Mouse (Mus musculus): ENCODE data around the gene Syngr1.

Syngr1 gene

DNA sequence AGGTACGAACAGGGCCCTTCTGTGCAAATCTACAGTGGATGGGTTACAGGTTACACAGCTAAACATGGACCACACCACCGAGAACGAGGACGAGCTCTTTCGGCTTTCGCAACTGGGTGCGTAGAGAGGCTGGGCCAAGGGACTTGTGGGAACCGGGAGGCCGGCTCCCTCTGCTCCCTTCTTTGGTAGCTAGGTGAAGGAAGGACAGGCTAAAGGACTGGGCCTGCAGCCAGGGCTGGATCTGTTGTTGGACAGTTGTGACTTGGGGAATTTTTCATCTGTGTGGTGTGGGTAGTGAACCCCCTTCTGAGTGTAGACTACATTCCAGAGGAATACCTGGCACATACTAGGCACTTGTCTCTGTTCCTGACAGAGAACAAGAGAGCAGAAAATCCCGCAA lies 61.5 kb downstream of the Syngr1 start:
- in situ Hi-C loops (cut with MboI; ENCODE audit: low pct_unique_long_range_greater_than_20kb in 1 of 2, low sequenced_read_pairs in 2 of 2, unreplicated experiment in 1 of 2) = no loop called here

DNA sequence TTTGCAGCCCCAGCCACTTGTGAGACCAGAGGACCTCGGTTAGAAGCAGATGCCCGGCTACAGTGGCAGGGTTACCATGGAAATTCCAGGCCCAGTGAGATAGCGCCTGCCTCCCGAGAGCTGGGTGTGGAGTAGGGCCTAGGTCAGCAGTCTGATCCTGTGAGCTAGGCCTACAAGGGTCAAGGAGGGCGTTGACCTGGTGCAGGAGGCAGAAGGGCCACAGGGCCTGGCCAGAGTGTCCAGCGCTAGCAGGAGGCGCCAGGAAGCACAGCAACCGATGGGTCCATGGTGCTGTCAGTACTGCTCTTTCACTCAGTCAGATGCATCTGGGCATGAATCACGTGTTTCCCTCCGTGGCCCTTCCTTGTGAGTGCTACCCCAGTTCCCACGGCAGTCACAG lies 62.6 kb downstream of the Syngr1 start:
- in situ Hi-C loops (cut with MboI; ENCODE audit: low pct_unique_long_range_greater_than_20kb in 1 of 2, low sequenced_read_pairs in 2 of 2, unreplicated experiment in 1 of 2) = no loop called here

DNA sequence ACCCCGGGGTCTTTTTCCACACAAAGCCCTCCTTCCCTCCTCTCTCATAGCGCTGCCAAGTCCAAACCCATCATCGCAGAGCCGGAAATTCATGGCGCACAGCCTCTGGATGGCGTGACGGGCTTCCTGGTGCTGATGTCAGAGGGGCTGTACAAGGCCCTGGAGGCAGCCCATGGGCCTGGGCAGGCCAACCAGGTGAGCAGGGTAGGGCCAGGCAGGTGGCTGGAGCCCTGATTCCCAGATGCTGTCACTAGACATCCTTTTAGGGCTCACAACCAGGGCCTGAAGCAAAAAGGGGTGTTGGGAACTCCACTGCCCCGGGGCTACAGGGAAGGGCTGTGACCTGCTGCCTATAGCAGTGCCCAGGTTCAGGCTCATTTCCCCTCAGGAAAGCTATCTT lies 64.6 kb downstream of the Syngr1 start:
- in situ Hi-C loops (cut with MboI; ENCODE audit: low pct_unique_long_range_greater_than_20kb in 1 of 2, low sequenced_read_pairs in 2 of 2, unreplicated experiment in 1 of 2) = no loop called here

DNA sequence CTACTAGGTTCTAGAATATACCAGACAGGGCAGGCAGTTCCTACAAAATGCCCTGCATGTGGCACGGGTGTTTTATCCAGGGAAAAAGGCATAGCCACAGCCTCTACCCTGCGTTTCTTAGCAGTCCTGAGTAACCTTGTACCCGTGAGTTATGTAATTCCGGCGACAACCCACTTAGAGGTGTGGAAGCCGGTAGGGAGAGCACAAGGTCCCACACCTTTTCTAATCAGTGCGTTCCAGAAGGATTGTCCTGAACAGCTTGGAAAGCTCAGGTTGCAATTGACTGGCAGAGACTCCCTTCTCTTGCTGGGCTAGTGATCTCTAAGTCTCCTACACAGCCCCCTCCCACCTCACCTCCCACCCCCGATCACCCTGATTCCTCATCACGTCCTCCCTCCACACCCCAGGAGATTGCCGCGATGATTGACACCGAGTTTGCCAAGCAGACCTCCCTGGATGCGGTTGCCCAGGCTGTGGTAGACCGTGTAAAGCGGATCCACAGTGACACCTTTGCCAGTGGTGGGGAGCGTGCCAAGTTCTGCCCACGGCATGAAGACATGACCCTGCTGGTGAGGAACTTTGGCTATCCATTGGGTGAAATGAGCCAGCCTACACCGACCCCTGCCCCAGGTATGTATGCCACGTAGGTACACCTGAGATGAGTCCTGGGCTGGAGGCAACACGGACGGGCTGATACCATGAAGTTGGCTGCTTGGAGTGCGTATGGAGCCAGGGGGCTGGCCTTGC lies 66.2 kb downstream of the Syngr1 start:
- in situ Hi-C loops (cut with MboI; ENCODE audit: low pct_unique_long_range_greater_than_20kb in 1 of 2, low sequenced_read_pairs in 2 of 2, unreplicated experiment in 1 of 2) = no loop called here

DNA sequence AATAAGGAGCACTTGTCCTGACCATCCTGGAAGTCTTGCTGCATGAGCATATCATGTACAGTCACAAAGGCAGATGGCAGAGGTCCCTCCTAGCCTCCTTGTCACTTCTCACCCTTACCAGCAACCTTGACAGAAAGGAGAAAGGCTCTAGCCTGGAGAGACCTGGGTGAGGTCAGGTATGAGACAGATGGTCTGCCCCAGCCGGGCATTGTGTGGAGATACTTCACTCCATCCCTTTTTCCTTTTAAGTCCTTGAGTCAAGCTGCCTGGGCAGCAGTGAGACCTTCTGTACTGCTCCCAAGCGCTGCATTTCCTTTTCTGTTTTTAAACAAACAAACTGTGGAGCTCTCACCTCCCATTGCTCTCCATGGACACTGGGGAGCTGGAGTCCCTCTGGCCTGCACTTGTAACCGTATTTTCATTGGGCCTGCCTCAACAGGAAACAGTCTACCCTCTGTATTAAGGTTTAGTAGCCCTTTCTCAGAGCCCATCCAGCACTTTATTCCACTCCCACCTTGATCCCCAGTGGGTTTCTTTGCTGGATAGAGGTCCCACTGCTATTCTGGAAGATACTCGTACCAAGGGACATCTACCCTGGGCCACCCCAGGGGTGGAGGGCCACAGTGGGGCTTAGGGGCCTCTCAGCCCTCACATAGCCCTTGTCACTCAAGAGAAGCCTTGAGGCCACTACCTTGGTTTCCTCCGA lies 67.0 kb downstream of the Syngr1 start:
- in situ Hi-C loops (cut with MboI; ENCODE audit: low pct_unique_long_range_greater_than_20kb in 1 of 2, low sequenced_read_pairs in 2 of 2, unreplicated experiment in 1 of 2) = no loop called here

DNA sequence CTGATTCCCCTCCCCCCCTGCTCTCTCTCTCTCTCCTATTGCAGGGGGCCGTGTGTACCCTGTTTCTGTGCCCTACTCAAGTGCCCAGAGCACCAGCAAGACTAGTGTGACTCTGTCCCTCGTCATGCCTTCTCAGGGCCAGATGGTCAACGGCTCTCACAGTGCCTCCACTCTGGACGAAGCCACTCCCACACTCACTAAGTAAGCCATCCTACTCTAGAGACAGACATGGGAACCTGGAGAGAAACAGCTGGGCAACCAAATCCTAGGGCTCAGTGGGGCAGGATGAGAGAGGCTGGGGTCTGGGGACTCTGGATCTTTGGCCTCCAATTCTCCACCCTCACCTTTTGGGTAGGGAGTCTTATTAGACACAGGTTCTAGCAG lies 67.6 kb downstream of the Syngr1 start:
- in situ Hi-C loops (cut with MboI; ENCODE audit: low pct_unique_long_range_greater_than_20kb in 1 of 2, low sequenced_read_pairs in 2 of 2, unreplicated experiment in 1 of 2) = no loop called here

DNA sequence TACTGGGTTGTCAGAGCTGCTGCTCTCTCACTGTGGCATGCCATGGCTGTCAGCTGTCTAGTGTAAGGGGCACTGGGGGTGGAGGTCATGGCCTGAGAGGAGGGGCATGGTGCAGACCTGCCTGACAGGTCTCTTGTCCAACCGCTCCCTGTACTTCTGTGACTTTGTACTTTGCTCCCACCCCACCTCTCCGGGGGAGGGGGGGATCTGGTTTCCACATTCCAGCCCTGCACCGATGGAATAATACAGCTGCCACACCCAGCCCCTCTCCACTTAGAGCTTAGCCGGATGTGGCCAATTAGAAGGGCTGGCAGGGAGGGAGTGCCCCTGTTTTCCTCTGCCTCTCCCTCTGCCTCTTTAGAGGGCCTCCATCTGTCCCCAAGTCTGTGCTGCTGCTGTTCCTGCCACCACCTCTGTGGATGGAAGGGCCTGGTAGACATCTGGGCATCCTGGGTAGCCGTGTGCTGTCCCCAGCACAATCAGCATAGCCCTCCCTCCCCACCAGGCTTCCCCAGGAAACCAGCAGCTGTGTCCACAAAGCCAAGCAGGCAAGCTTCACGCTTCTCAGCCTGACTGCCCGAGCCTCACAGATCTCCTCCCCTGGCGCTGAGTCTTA lies 68.3 kb downstream of the Syngr1 start:
- in situ Hi-C loops (cut with MboI; ENCODE audit: low pct_unique_long_range_greater_than_20kb in 1 of 2, low sequenced_read_pairs in 2 of 2, unreplicated experiment in 1 of 2) = no loop called here

DNA sequence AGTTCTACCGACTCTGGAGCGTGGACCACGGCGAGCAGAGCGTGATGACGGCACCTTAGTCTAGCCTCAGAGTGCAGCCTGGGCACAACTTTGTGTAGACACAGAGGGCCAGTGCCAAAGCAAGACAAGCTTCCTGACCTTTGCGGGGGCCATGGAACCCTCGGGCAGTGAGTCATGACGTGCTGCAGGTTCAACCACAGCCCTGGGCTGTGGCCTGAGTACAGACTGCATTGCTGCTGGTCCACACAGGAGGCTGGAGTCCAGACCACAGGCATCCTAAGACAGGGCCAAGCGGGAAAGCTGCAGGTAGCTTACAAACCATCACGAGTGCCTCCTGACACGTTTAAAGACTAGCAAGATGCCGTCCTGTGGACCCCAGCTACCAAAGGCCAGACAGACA lies 69.1 kb downstream of the Syngr1 start:
- in situ Hi-C loops (cut with MboI; ENCODE audit: low pct_unique_long_range_greater_than_20kb in 1 of 2, low sequenced_read_pairs in 2 of 2, unreplicated experiment in 1 of 2) = no loop called here

DNA sequence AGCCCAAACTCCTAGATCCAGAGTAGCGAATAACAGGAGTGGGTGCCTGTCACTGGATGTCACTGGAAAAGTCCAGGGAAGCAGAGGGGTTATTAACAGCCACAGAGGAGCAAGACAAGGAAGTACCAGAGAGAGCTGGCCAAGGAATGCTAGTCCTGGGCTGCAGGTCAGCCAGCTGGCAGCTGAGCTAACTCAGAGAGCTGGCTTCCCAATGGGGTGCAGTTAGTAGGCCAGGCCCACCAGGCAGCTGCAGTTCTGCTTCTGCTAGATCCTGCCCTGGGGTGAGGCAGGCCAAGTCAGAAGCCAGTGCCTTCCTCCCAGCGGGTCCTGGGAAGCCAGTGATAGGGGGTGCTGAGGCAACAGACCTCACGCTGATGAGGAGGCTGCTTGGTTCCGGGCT lies 69.6 kb downstream of the Syngr1 start:
- in situ Hi-C loops (cut with MboI; ENCODE audit: low pct_unique_long_range_greater_than_20kb in 1 of 2, low sequenced_read_pairs in 2 of 2, unreplicated experiment in 1 of 2) = no loop called here

DNA sequence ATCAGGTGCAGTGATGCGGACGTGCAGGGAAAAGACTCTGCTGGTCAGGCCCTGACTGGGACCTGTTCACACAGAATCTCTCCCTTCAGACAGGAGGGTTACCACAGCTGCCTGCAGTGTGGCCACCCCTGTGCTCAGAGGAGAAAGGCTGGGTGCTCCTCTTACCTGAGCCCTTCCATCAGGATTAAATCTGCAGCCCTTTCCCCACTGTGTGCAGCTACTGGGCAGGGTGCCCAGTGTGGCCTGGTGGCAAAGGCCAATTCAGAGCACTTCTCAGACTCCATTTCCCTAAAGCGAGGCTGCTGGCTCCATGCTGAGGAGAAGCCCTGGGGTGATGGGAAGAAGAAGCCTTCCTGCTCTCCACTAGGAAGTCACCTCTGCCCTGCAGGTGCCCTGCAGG lies 70.1 kb downstream of the Syngr1 start:
- in situ Hi-C loops (cut with MboI; ENCODE audit: low pct_unique_long_range_greater_than_20kb in 1 of 2, low sequenced_read_pairs in 2 of 2, unreplicated experiment in 1 of 2) = no loop called here

DNA sequence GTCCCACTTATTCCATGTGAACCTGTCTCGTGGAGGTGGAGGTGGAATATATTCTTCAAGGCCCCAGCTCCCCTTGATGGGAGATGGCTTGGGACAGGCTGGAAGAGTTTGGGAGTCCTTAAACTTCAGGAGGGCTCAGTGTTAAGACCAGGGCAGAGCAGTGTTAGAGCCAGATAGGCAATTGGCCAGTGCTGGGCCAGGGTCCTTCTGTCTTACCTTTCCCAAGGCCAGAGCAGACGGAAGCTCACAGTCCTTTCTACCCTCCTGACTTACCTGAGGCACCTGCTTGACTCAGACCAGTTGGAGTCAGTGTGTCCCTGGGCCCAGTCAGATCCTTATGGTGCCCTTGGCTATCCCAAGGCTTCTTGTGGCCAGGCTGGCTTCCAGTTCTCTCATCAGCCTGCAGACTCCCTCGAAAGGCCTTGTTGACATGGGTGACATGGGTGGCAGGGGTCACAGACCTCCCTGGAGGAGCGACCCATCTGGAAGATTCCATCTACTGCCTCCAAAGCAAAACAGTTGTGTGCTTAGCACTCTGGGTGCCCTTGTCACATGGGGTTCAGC lies 71.3 kb downstream of the Syngr1 start:
- in situ Hi-C loops (cut with MboI; ENCODE audit: low pct_unique_long_range_greater_than_20kb in 1 of 2, low sequenced_read_pairs in 2 of 2, unreplicated experiment in 1 of 2) = no loop called here

DNA sequence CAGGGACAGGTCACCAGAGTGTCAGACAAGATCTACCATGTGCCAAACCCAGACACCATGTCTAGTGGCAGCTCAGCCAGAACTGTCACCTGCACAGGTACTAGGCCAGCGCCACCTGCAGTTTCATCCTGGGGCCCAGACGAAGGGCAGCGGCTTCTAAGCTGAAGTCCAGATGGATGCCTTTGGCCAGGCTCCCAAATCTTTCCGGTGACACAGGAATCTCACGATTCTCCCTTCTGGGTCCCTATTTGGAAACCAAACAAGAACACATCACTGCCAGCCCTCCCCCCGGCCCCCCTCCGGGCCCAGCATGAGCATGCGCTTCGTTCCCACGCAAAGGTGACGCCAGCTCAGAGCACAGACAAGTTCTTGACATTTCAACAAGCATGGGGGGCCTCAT lies 72.1 kb downstream of the Syngr1 start:
- in situ Hi-C loops (cut with MboI; ENCODE audit: low pct_unique_long_range_greater_than_20kb in 1 of 2, low sequenced_read_pairs in 2 of 2, unreplicated experiment in 1 of 2) = no loop called here

DNA sequence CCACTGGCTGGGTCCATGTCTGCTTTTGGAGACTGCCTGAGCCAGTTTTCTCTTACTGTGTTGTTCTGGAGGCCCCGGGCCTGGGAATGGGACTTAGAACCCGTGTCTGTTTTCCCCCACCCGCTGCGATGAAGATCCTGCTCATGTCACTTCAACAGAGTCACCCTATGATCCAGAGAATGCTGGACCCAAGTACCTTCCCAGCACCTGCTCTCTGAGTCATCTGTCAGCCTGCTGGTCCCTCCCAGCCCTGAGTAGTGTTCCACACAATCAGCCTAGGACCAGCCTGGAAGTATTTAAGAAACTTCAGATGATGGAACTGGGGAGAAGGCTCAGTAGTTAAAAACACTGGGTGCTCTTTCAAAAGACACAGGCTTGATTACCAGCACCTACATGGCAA lies 72.6 kb downstream of the Syngr1 start:
- in situ Hi-C loops (cut with MboI; ENCODE audit: low pct_unique_long_range_greater_than_20kb in 1 of 2, low sequenced_read_pairs in 2 of 2, unreplicated experiment in 1 of 2) = no loop called here

DNA sequence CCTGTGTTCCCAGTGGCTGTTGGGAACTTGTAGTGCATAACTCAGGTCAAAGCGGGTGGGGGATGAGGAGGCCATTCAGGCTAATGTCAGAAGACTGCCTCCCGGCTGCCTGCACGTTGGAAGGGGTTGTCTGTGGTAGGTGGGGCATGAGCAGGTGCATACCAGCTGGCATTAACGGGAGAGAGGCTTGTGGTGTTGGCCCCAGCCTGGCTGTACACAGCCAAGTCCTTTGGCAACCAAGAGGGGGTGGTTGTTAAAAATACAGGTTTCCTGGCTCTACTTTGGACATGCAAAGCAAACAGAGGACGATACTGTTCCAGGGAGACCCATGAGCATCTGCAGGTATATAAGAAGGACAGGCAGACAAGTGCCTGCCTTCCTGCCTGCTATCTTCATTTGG lies 74.3 kb downstream of the Syngr1 start:
- in situ Hi-C loops (cut with MboI; ENCODE audit: low pct_unique_long_range_greater_than_20kb in 1 of 2, low sequenced_read_pairs in 2 of 2, unreplicated experiment in 1 of 2) = no loop called here

Data from mouse embryonic stem cell (cell line).